Mouse (Mus musculus) limb, embryonic 12.5 days (tissue): ENCODE measurements around the gene Mxd4. TPM values are rescaled to one million over a fixed set of nuclear protein-coding genes. Genes with fewer than 3 reads are reported as not detected.

Source experiments
- ATAC-seq: fragments of 200-750 bp; cut with Nextera tagmentation; 2 replicates; pipeline ENCODE4 v1.8.0; 2017; ENCODE audit warnings: low read depth, moderate TSS enrichment; ENCODE audit not compliant: insufficient number of reproducible peaks, insufficient read depth, low FRiP score, low TSS enrichment
- H3K27ac ChIP-seq: fragments of 300-500 bp; sonication (generic); 2 replicates; pipeline ENCODE4 v1.5.1; 2016; ENCODE audit warnings: mild to moderate bottlenecking, moderate library complexity
- H3K27me3 ChIP-seq: fragments of 300-500 bp; sonication (generic); 2 replicates; pipeline ENCODE4 v1.6.1; 2016; ENCODE audit warnings: mild to moderate bottlenecking, moderate library complexity
- H3K36me3 ChIP-seq: fragments of 300-500 bp; sonication (generic); 2 replicates; pipeline ENCODE4 v1.6.1; 2016; ENCODE audit warnings: mild to moderate bottlenecking, moderate library complexity
- H3K4me1 ChIP-seq: fragments of 300-500 bp; sonication (generic); replicated peaks from 2 replicates; pipeline ENCODE4 v1.6.1; 2016
- H3K4me2 ChIP-seq: fragments of 300-500 bp; sonication (generic); 2 replicates; pipeline ENCODE4 v1.6.1; 2016; ENCODE audit warnings: mild to moderate bottlenecking, moderate library complexity
- H3K4me3 ChIP-seq: fragments of 300-500 bp; sonication (generic); replicated peaks from 2 replicates; pipeline ENCODE4 v1.5.1; 2016; ENCODE audit warnings: mild to moderate bottlenecking
- H3K9ac ChIP-seq: fragments of 300-500 bp; sonication (generic); replicated peaks from 2 replicates; pipeline ENCODE4 v1.6.1; 2016; ENCODE audit warnings: mild to moderate bottlenecking, moderate library complexity
- H3K9me3 ChIP-seq: fragments of 300-500 bp; sonication (generic); 2 replicates; pipeline ENCODE4 v1.6.1; 2016; ENCODE audit warnings: mild to moderate bottlenecking, moderate library complexity
- WGBS: fragments of 180-500 bp; shearing (Covaris S2); methylation state at CpG from one replicate; pipeline ENCODE4 v1.1.7; 2016; 5-methylcytosine and 5-hydroxymethylcytosine counted together
- polyA plus RNA-seq: library from polyadenylated mRNA; unstranded; fragments of >200 nt; fragmentation: Nextera tagmentation; extraction: Ambion mirVana; gene quantifications from 2 replicates; pipeline ENCODE4 v1.2.1, GENCODE M21; 2016

Gene Mxd4
- polyA plus RNA-seq, 1 experiment from 2014 or later = 29.3 TPM

- ATAC-seq = no peak
- Histone ChIP-seq H3K4me2 (peak overlapping the region; percentile 94), H3K4me3 (peak overlapping the region; percentile 95), H3K4me1 (peaks cover 53% of the 10 kb centered on the region), H3K9ac (peak overlapping the region; percentile 80), H3K27me3 (peaks cover 4% of the 10 kb centered on the region; the same call in 1 of the 2 replicates), H3K27ac (no peak overlapping the region), H3K9me3 (no peaks in the 10 kb centered on the region), H3K36me3 (peaks cover 39% of the 10 kb centered on the region)
Measured at GRCm38 (mm10) chr5:34185791-34186190, 1.7 kb downstream of the Mxd4 start.

GRCm38 (mm10) chr5:34185051-34185580 is 2.4 kb downstream of the Mxd4 start:
- H3K4me3 ChIP-seq = 0 out of 2 replicates have a peak overlapping the region, but pooled peaks have one; percentile 95
- peaks cover 53% of the 10 kb centered on the region for H3K4me1 ChIP-seq
- H3K27me3 ChIP-seq = no peaks in the 10 kb centered on the region
- H3K9ac ChIP-seq = peak overlapping the region; percentile 80; the same call in 1 of the 2 replicates
- no peaks in the 10 kb centered on the region for H3K9me3 ChIP-seq
- peak overlapping the region; percentile 94 for H3K4me2 ChIP-seq
- H3K27ac ChIP-seq = no peak overlapping the region
- no peak for ATAC-seq
- H3K36me3 ChIP-seq = peaks cover 45% of the 10 kb centered on the region
- WGBS = 90% methylated on average over 1 of the region's 1 CpGs

DNA sequence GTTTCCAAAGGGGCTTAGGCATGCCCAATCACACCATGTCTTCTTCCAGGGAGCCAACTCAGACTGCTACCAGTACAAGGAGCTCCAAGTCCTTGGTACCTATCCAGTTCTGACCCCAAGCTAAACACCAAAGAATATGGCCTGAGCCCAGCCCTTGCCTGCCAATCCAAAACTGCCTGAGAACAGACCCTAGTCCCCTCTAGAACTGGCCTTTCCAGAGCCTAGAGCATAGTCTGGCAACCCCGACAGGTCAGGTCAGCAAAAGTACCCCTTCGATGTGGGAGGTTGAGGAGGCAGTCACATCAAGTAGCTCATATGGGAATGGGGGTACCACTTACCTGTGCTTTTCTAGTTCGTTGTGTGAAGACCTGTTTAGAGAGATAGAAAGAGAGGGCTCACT is 3.5 kb downstream of the Mxd4 start:
- H3K27me3 ChIP-seq = no peaks in the 10 kb centered on the region
- peaks cover 46% of the 10 kb centered on the region for H3K4me1 ChIP-seq
- H3K9ac ChIP-seq = no peak overlapping the region; the same call in 1 of the 2 replicates
- H3K36me3 ChIP-seq = peaks cover 49% of the 10 kb centered on the region
- no peak overlapping the region for H3K4me2 ChIP-seq
- ATAC-seq = no peak
- H3K9me3 ChIP-seq = no peaks in the 10 kb centered on the region
- 93% methylated on average over 3 of the region's 3 CpGs for WGBS
- no peak overlapping the region for H3K27ac ChIP-seq
- no peak overlapping the region for H3K4me3 ChIP-seq

GRCm38 (mm10) chr5:34183156-34183880 is 4.2 kb downstream of the Mxd4 start:
- WGBS = 78% methylated on average over 5 of the region's 5 CpGs
- Histone ChIP-seq H3K9me3 (no peaks in the 10 kb centered on the region), H3K36me3 (peaks cover 56% of the 10 kb centered on the region), H3K27me3 (no peaks in the 10 kb centered on the region), H3K27ac (no peak overlapping the region), H3K9ac (no peak overlapping the region), H3K4me3 (no peak overlapping the region), H3K4me1 (peaks cover 39% of the 10 kb centered on the region), H3K4me2 (no peak overlapping the region)
- no peak for ATAC-seq

- Histone ChIP-seq H3K4me1 (peaks cover 38% of the 10 kb centered on the region), H3K36me3 (peaks cover 64% of the 10 kb centered on the region), H3K9ac (no peak overlapping the region), H3K4me3 (no peak overlapping the region), H3K27ac (no peak overlapping the region), H3K9me3 (no peaks in the 10 kb centered on the region), H3K4me2 (no peak overlapping the region), H3K27me3 (no peaks in the 10 kb centered on the region)
- ATAC-seq = no peak
- 80% methylated on average over 3 of the region's 3 CpGs for WGBS
Measured at GRCm38 (mm10) chr5:34182486-34182885, 5.0 kb downstream of the Mxd4 start.

GRCm38 (mm10) chr5:34177821-34178220 is 9.7 kb downstream of the Mxd4 start:
- ATAC-seq = no peak
- no peaks in the 10 kb centered on the region for H3K4me1 ChIP-seq
- H3K36me3 ChIP-seq = peaks cover 92% of the 10 kb centered on the region
- no peaks in the 10 kb centered on the region for H3K27me3 ChIP-seq
- no peak overlapping the region for H3K27ac ChIP-seq
- WGBS = 90% methylated on average over 4 of the region's 4 CpGs
- no peak overlapping the region for H3K4me2 ChIP-seq
- H3K9me3 ChIP-seq = no peaks in the 10 kb centered on the region
- H3K9ac ChIP-seq = no peak overlapping the region
- no peak overlapping the region for H3K4me3 ChIP-seq

GRCm38 (mm10) chr5:34177091-34177490 is 10.4 kb downstream of the Mxd4 start:
- H3K4me1 ChIP-seq = no peaks in the 10 kb centered on the region
- H3K4me3 ChIP-seq = no peak overlapping the region
- no peak overlapping the region for H3K4me2 ChIP-seq
- WGBS = 93% methylated on average over 2 of the region's 2 CpGs
- H3K36me3 ChIP-seq = peaks cover 91% of the 10 kb centered on the region
- H3K27ac ChIP-seq = no peak overlapping the region
- no peaks in the 10 kb centered on the region for H3K9me3 ChIP-seq
- peak overlapping the region; percentile 42 for H3K9ac ChIP-seq
- ATAC-seq = no peak
- H3K27me3 ChIP-seq = no peaks in the 10 kb centered on the region

DNA sequence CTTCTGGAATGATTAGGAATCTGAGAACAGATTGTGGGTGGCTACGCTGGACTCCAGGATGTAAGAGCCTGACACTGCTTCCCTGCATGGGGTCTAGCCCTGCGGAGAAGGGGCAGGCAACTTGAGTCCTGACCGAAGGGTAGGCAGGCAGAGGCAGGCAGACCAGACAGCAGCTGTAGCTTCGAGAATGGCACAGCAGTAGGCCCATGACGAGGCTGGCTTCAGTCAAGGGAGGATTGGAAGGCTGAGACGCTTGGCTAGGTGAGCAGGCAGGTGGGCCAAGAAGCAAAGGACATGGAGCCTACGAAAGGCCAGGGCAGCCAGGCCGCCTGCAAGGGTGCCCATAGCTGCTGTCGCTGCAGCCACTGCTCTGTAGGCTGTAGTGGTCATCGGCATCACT is 10.8 kb downstream of the Mxd4 start:
- Histone ChIP-seq H3K36me3 (peaks cover 87% of the 10 kb centered on the region), H3K4me3 (no peak overlapping the region), H3K9ac (peak overlapping the region; percentile 42), H3K4me2 (no peak overlapping the region), H3K27me3 (no peaks in the 10 kb centered on the region), H3K9me3 (no peaks in the 10 kb centered on the region), H3K27ac (no peak overlapping the region), H3K4me1 (no peaks in the 10 kb centered on the region)
- 78% methylated on average over 10 of the region's 10 CpGs for WGBS
- ATAC-seq = no peak

DNA sequence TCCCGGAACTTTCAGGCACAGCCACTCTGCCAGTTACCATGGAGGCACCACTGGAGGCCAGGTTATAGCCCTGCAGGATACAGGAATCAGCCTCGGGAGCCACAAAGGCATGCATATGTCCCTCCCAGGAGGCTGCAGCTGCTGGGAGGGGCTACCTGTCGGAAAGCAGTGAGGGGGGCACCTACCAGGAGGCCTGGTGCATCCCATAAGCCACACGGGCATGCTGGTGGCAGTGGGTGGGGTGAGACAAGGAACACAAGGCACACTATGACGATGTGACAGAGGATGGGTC is 12.2 kb downstream of the Mxd4 start:
- Histone ChIP-seq H3K4me2 (no peak overlapping the region), H3K4me3 (no peak overlapping the region), H3K9ac (0 out of 2 replicates have a peak overlapping the region, but pooled peaks have one; percentile 34), H3K36me3 (peaks cover 74% of the 10 kb centered on the region), H3K9me3 (no peaks in the 10 kb centered on the region), H3K27me3 (no peaks in the 10 kb centered on the region), H3K27ac (no peak overlapping the region), H3K4me1 (peaks cover 5% of the 10 kb centered on the region; the same call in 1 of the 2 replicates)
- no peak for ATAC-seq
- WGBS = 24% methylated on average over 5 of the region's 5 CpGs

- WGBS = 77% methylated on average over 5 of the region's 5 CpGs
- ATAC-seq = no peak
Measured at GRCm38 (mm10) chr5:34174550-34175402, 12.7 kb downstream of the Mxd4 start.

GRCm38 (mm10) chr5:34174021-34174420 is 13.5 kb downstream of the Mxd4 start:
- Histone ChIP-seq H3K4me3 (no peak overlapping the region), H3K4me1 (peaks cover 9% of the 10 kb centered on the region; the same call in 1 of the 2 replicates), H3K9me3 (no peaks in the 10 kb centered on the region), H3K27ac (no peak overlapping the region), H3K4me2 (no peak overlapping the region), H3K9ac (no peak overlapping the region), H3K27me3 (no peaks in the 10 kb centered on the region), H3K36me3 (peaks cover 68% of the 10 kb centered on the region)
- WGBS = 78% methylated on average over 2 of the region's 2 CpGs
- ATAC-seq = no peak

More at GRCm38 (mm10) chr5:34174550-34175402, 12.7 kb downstream of the Mxd4 start:
- Histone ChIP-seq H3K4me2 (no peak overlapping the region), H3K27me3 (no peaks in the 10 kb centered on the region), H3K4me1 (peaks cover 8% of the 10 kb centered on the region; the same call in 1 of the 2 replicates), H3K9me3 (no peaks in the 10 kb centered on the region), H3K27ac (no peak overlapping the region), H3K9ac (0 out of 2 replicates have a peak overlapping the region, but pooled peaks have one; percentile 34), H3K36me3 (peaks cover 68% of the 10 kb centered on the region), H3K4me3 (no peak overlapping the region)
